ENCODE assay signal across 11 mouse cellular contexts in genomic region chr16:93081533-93081932, GRCm38 (mm10).
"Had no signal": no experiment of that assay in that cellular context is flagged by ENCODE, and none has a peak within 500 bp of the region (broad histone marks: within the 10 kb centered on the region; RNA-seq: fewer than 3 reads in every experiment).

No protein-coding gene starts in this region.

- ATAC-seq: midbrain, embryonic 16.5 days had no signal

- DNase-seq: lung, adult 18-20 months; lung, embryonic 14.5 days; lung, postnatal 10 days; lung, postnatal 4 days; midbrain, embryonic 14.5 days; retina, postnatal 1 day; right cerebral cortex, adult 18-20 months; thymus, adult 18-20 months; thymus, postnatal 25 days; thymus, postnatal 4 days had no signal
